Mouse (Mus musculus) macrophage (primary cell): ENCODE data around the gene Clcn6. TPM values are rescaled to one million over a fixed set of nuclear protein-coding genes. Genes with fewer than 3 reads are reported as not detected.
"Not testable (repeated sequence)": the region's sequence is repeated elsewhere in the genome, so short reads cannot be mapped to it uniquely, and the experiment has no call there.

Experiments used
- H3K27ac ChIP-seq: fragments of 350-480 bp; formaldehyde crosslinking; 2 replicates; pipeline ENCODE4 v1.9.0; 2021
- H3K36me3 ChIP-seq: fragments of 350-480 bp; formaldehyde crosslinking; 2 replicates; pipeline ENCODE4 v1.9.0; 2021; ENCODE audit errors: inconsistent target
- H3K4me3 ChIP-seq: fragments of 350-480 bp; formaldehyde crosslinking; 2 replicates; pipeline ENCODE4 v1.9.0; 2021; ENCODE audit errors: inconsistent target
- H3K79me2 ChIP-seq: fragments of 350-480 bp; formaldehyde crosslinking; 2 replicates; pipeline ENCODE4 v1.9.0; 2021; ENCODE audit errors: inconsistent target
- WGBS: methylation state at CpG from one replicate; pipeline ENCODE4 v1.1.7; 2026; ENCODE audit warnings: inconsistent platforms; ENCODE audit not compliant: missing documents; 5-methylcytosine and 5-hydroxymethylcytosine counted together
- polyA plus RNA-seq: library from polyadenylated mRNA; stranded (reverse); fragments of 250-400 nt; gene quantifications from 3 replicates; pipeline ENCODE4 v1.2.4, GENCODE M21; 2018; ENCODE audit warnings: inconsistent platforms

Gene Clcn6
- polyA plus RNA-seq, 1 experiment from 2014 or later = 9.4 TPM

DNA sequence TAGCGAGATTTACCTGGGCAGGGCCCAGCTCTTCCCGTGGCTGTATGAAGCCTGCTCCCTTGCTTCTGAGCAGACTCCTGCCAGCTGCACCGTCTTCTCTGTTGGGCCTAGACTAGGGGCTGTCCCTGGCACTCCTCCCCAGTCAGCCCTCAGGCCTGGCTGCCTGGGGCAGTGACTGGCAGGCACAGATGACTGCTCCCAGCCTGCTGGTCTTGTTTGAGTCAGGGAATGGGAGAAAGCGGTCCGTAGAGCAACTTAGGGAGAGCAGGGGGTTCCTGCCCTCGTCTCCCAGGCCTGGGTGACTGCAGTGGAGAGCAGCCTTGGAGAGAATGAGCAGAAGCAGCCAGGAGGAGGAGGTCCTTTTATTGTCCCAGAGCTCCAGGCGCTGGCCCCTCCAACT, 17.6 kb upstream of the Clcn6 start:
- Histone ChIP-seq H3K27ac (no peak overlapping the region), H3K79me2 (peaks cover under 1% of the 10 kb centered on the region; the same call in 1 of the 2 replicates)

GRCm38 (mm10) chr4:148054961-148055695, 16.5 kb upstream of the Clcn6 start:
- 93% methylated on average over 19 of the region's 21 CpGs for WGBS
- H3K79me2 ChIP-seq = peaks cover 12% of the 10 kb centered on the region; the same call in 1 of the 2 replicates
- H3K27ac ChIP-seq = no peak overlapping the region
- H3K4me3 ChIP-seq = no peak overlapping the region
- H3K36me3 ChIP-seq = peaks cover 84% of the 10 kb centered on the region

More for the DNA sequence above, 17.6 kb upstream of the Clcn6 start:
- H3K4me3 ChIP-seq = no peak overlapping the region
- 95% methylated on average over 7 of the region's 7 CpGs for WGBS
- peaks cover 73% of the 10 kb centered on the region for H3K36me3 ChIP-seq

- no peak overlapping the region for H3K27ac ChIP-seq
- H3K79me2 ChIP-seq = peaks cover 29% of the 10 kb centered on the region; the same call in 1 of the 2 replicates
- 97% methylated on average over 12 of the region's 12 CpGs for WGBS
- no peak overlapping the region for H3K4me3 ChIP-seq
- H3K36me3 ChIP-seq = peaks cover 100% of the 10 kb centered on the region
Measured at GRCm38 (mm10) chr4:148053417-148053920, 14.8 kb upstream of the Clcn6 start.

DNA sequence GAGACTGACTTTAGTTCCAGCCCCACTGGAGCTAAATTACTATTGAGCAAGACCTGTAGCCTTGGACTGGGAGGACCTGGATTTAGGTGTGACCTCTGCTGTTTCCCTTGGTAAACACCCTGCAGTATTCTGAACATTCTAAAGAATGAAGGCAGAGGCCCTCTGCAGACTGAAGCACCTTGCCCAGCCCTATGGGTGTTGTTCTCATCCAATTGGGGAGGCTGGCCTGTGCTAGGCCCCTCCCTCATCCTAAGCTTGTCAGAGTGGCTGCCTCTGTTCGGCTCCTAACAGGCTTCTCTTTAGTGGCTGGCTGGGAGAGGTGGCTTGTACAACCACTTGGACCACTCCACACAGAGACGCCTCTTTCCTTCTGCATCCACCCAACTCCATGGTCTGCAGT, 14.4 kb upstream of the Clcn6 start:
- no peak overlapping the region for H3K27ac ChIP-seq
- H3K79me2 ChIP-seq = peaks cover 33% of the 10 kb centered on the region; the same call in 1 of the 2 replicates
- WGBS = 100% methylated on average over 2 of the region's 2 CpGs
- no peak overlapping the region for H3K4me3 ChIP-seq
- peaks cover 100% of the 10 kb centered on the region for H3K36me3 ChIP-seq

DNA sequence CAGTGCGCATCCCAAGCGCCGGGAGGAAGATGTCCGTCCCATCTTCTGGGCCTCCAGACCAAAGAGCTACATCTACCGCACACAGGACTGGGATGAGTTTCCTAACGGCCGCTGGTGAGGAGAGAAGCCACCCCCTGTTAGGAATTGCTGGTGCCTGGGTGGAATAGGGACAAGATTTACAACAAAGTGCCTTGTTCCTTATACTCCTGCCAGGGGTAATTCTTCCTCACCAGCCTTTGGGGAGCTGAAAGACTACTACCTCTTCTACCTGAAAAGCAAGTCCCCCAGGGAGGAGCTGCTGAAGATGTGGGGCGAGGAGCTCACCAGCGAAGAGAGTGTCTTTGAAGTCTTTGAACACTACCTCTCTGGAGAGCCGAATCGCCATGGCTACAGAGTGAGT, 13.3 kb upstream of the Clcn6 start:
- Histone ChIP-seq H3K4me3 (no peak overlapping the region), H3K27ac (no peak overlapping the region), H3K79me2 (peaks cover 44% of the 10 kb centered on the region; the same call in 1 of the 2 replicates), H3K36me3 (peaks cover 99% of the 10 kb centered on the region)
- 96% methylated on average over 11 of the region's 11 CpGs for WGBS

DNA sequence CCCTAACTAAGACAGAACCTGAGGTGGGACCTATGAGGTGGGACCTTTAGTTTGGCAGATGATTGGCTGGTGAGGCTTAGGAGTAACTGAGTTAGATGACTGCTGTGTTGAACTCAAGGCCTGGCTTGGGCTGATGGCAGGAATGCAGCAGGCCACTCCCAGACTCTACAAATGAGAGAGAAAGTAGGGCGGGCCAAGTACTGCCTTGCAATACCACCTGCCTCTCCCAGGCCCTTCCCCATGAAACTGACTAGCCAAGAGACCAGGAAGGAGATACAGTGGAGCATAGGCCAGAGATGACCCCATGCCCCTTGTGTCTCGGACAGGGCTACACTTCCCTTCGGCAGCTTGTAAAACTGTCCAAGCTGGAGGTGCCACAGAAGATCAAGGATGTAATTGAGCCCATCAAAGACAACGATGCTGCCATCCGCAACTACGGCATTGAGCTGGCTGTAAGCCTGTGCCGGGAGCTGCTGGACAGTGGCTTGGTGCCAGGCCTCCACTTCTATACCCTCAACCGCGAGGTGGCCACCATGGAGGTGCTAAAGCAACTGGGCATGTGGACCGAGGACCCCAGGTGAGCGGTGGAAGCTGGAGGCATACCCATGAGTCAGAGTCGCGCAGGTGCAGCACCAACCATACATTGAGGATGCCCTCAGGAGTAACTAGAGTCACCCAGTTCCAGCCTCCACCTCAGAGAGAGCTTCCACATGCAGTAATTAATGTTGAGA, 12.6 kb upstream of the Clcn6 start:
- Histone ChIP-seq H3K4me3 (no peak overlapping the region), H3K36me3 (peaks cover 99% of the 10 kb centered on the region), H3K27ac (no peak overlapping the region), H3K79me2 (peaks cover 51% of the 10 kb centered on the region)
- 94% methylated on average over 13 of the region's 13 CpGs for WGBS

DNA sequence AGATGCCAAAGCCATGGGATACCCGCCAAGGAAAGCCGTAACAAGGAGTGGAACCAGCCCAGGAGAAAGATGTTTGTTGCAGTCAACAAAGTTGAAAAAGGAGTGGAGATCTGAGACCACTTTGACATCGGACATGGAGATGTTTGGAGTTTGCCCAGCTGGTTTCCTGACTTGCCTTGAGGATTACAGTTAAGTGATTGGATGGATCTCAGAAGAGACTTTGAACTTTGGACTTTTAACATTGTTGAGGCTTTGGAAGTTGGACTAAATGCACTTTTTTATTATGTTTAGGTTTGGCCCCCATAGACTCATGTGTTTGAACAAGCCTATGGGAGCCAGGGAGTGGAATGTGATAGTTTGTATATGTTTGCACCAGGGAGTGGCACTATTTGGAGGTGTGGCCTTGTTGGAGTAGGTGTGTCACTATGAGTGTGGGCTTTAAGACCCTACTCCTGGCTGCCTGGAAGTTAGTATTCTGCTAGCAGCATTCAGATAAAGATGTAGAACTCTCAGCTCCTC, 11.8 kb upstream of the Clcn6 start:
- Histone ChIP-seq H3K36me3 (peaks cover 97% of the 10 kb centered on the region), H3K79me2 (peaks cover 59% of the 10 kb centered on the region)
- WGBS = 96% methylated on average over 3 of the region's 3 CpGs
- not testable (repeated sequence) for H3K4me3 ChIP-seq, H3K27ac ChIP-seq

- Histone ChIP-seq H3K27ac (no peak overlapping the region), H3K79me2 (peaks cover 97% of the 10 kb centered on the region), H3K36me3 (peaks cover 58% of the 10 kb centered on the region), H3K4me3 (no peak overlapping the region)
- WGBS = 64% methylated on average over 4 of the region's 4 CpGs
Measured at GRCm38 (mm10) chr4:148046450-148047031, 7.9 kb upstream of the Clcn6 start.

DNA sequence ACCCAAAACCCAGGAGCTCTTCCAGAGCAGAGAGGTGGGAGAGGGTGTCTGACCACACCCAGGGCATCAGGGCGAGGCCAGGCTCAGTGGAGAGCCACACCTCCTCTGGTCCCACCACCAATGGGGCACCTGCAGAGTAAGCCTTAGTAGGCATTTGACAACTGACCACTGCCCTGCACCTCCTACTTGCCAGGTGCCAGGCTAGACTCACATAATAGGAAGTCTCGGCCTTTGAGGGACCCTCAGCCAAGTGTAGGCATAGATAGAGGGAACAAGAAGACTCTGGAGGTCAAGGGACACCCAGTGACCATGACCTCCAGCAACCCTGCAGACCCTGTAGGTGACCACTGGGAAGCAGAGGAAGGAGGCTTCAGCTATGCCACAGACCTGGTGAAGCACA, 5.5 kb upstream of the Clcn6 start:
- Histone ChIP-seq H3K36me3 (peaks cover 34% of the 10 kb centered on the region), H3K79me2 (peaks cover 99% of the 10 kb centered on the region), H3K4me3 (no peak overlapping the region), H3K27ac (peak overlapping the region; percentile 59)
- WGBS = 84% methylated on average over 2 of the region's 2 CpGs

DNA sequence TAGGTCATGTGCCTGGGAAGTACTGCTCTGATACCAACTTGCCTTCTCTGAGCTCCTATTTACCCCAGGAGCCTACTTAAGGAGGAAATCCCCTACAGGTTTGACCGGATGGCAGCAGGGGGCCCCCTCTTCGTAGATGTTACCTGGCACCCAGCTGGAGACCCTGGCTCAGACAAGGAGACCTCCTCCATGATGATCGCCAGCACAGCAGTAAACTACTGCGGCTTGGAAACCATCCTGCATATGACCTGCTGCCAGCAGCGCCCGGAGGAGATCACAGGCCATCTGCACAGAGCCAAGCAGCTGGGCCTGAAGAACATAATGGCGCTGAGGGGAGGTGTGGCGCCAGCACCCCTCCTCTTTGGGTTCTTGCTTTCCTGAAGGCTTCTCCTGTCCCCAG, 4.7 kb upstream of the Clcn6 start:
- Histone ChIP-seq H3K79me2 (peaks cover 93% of the 10 kb centered on the region), H3K4me3 (peak overlapping the region; percentile 78; the same call in 1 of the 2 replicates), H3K36me3 (peaks cover 26% of the 10 kb centered on the region), H3K27ac (0 out of 2 replicates have a peak overlapping the region, but pooled peaks have one; percentile 89)
- WGBS = 95% methylated on average over 5 of the region's 8 CpGs

GRCm38 (mm10) chr4:148041611-148042191, 3.1 kb upstream of the Clcn6 start:
- H3K27ac ChIP-seq = peak overlapping the region; percentile 89
- peak overlapping the region; percentile 78 for H3K4me3 ChIP-seq
- WGBS = 8% methylated on average over 16 of the region's 16 CpGs
- H3K79me2 ChIP-seq = peaks cover 92% of the 10 kb centered on the region
- H3K36me3 ChIP-seq = peaks cover 11% of the 10 kb centered on the region; the same call in 1 of the 2 replicates

- Histone ChIP-seq H3K79me2 (peaks cover 92% of the 10 kb centered on the region), H3K4me3 (peak overlapping the region; percentile 78), H3K27ac (peak overlapping the region; percentile 89), H3K36me3 (peaks cover 5% of the 10 kb centered on the region; the same call in 1 of the 2 replicates)
- WGBS = 2% methylated on average over 19 of the region's 19 CpGs
Measured at GRCm38 (mm10) chr4:148040933-148041610, 2.5 kb upstream of the Clcn6 start.

- 77% methylated on average over 15 of the region's 15 CpGs for WGBS
- Histone ChIP-seq H3K36me3 (no peaks in the 10 kb centered on the region; the same call in 1 of the 2 replicates), H3K4me3 (peak overlapping the region; percentile 78), H3K79me2 (peaks cover 90% of the 10 kb centered on the region), H3K27ac (peak overlapping the region; percentile 89)
Measured at GRCm38 (mm10) chr4:148040029-148040830, 1.6 kb upstream of the Clcn6 start.
